Mouse (Mus musculus): ENCODE results near the gene 2210408I21Rik.
A peak's percentile ranks its signal among the peaks of the same experiment; 100 is the strongest.
"Not testable (repeated sequence)": the region's sequence is repeated elsewhere in the genome, so short reads cannot be mapped to it uniquely, and the experiment has no call there.

2210408I21Rik gene

DNA sequence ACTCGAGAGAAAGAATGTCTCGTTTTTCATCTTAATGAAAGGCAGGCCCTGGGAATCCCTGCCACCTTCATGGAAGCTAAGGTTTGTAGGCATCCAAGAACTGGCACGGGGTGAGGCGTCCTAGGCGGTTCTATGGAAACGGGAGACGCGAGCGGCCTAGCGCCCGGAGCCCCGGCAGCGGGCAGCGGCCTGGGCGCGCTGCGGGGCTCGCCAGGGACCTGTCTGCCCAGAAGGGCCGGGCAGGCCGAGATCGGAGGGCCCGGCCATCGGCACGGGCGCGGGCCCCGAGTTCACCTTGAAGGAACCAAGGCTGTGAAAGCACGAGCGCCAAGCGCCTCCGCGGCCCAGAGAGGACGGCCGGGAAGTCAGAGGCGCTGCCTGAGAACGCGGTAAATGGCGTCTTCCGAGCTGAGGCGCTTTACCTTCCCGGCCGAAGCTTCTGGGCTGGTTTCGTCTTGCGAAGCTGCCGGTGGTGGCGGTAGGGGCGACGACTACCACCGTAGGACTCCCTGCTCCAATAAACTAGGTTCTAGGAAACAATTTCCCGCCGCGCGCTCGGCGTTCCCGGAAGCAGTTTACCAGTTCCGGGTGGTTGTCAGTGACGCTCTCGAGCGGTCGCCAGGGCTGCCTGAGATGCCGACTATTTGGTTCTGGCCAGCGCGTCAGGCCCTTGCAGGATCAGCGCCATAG, at the start of gene 2210408I21Rik, which contains the start of gene Slf1:
2210408I21Rik (plus strand) TSS at position 610 of the 690 bp plus-strand sequence.
Slf1 (minus strand) TSS at position 543 of the 690 bp plus-strand sequence.
- peak; percentile 63 for DNase-seq (ENCODE audit: low read depth, low spot score)

DNA sequence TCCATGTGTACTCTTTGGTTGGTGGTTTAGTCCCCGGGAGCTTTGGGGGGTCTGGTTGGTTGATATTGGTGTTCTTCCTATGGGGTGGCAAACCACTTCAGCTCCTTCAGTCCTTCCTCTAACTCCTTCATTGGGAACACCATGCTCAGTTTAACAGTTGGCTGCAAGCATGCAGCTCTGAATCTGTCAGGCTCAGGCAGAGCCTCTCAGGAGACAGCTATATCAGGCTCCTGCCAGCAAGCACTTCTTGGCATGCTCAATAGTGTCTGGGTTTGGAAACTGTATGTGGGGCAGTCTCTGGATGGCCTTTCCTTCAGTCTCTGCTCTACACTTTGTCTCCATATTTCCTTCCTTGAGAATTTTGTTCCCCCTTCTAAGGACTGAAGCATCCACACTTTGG, 42.5 kb upstream of the 2210408I21Rik start:
- not testable (repeated sequence) for DNase-seq (ENCODE audit: low read depth, low spot score)

DNA sequence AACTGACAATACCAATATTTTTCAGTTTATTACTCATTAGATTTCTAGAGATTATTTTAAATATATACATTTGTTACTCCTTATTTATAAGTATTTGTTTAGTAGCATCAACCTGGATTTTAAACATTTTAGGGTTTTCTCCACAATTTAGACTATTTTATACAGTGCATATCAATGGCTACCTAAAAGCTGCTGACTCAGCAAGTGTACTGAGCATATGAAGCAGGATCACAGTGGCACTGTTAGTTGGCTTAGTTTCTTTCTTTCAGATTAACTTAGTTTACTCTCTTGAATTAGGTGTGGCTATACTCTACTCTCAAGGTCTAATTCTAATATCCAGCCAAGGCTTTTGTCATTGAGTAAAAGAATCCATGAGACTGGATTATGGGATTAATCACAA, 27.6 kb upstream of the 2210408I21Rik start:
- no peak for DNase-seq (ENCODE audit: low read depth, low spot score)

DNA sequence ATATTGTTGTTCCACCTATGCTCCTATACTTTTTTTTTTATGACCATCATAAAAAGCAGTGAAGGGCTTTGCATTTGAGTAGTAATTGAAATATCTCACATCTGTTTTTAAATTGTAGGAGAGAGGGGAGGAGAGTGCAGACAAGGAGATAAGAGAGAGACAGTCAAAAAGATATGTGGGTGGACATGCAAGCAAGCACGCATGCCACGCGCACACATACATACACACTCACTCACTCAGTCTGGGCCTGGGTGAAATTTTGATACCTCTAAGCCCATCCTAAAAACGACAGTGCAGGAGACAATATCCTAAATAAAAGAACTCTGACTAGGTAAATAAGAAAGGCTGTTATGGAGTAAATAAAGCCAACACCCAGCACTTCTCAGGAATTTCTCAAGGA, 16.6 kb upstream of the 2210408I21Rik start:
- no peak for DNase-seq (ENCODE audit: low read depth, low spot score)

DNA sequence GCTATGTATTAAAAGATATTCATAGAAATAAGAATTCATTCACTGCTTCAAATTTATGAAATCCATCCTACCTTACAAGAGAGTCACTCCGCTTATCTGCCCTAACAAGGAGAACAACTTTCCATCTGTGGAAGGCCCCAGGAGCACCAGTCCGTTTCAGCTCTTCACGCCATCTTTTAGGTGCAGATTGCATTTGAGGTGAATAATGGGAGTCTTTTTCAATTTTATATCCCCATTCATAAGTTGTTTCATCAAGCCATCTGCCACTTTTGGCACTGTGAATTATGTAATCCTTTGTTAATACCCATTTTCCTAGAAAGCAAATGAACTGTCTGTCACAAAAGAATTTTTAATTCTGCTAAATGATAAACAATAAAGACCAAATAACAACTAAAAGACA, 10.2 kb upstream of the 2210408I21Rik start:
- DNase-seq (ENCODE audit: low read depth, low spot score): no peak

DNA sequence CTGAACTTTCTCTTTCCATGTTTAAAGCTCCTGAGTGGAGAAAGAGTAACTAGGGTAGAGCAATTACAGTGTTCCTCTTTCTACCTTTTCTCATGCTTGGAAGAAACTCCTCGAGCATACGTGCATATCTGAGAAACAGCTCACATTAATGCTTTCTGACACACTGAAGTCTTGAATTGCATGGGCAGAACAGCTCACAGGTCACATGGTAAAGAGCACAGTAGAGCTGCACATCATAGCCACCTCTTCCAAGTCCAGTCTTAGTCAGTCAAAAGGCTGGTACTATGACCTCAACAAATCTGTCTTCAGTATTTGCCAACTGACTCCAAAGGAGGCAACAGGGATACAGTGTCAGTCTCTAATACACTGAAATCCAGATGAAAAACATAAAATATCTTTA, 7.1 kb upstream of the 2210408I21Rik start:
- no peak for DNase-seq (ENCODE audit: low read depth, low spot score)

DNA sequence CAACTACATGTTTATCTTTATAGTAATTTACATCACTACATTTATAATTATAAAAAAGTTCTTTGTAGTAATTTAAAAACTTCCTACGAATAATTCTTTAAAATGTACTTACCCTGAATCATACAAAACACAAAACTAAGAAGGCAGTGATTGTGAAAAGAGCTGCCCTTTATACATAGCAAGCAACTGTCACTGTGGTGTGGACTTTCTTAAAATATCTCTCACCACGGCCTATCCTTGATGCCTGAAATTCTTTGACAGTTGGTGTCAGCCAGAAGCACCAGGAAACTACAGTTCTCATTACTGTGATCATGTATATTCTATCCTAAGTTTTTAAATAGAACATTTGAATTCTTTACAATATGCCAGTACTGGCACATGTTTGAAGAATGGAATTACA, 4.2 kb upstream of the 2210408I21Rik start:
- no peak for DNase-seq (ENCODE audit: low read depth, low spot score)

DNA sequence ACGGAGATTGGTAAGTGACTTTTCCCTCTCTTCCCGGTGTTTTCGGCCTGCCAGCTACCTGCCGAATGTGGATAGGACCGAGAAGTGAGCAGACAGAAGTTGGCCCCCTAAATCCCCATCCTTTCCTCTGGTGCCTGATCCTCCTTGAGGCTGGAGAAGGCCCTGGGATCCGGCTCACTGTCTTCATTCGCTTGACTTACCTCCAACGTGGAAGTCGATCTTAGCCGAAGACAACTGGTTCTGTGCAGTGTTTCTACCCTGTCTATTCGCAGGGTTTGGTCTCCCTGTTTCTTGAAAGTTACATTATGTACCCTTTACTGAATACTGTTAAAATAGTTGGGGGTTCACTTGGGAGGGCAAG, 261 bp downstream of the 2210408I21Rik start:
- DNase-seq (ENCODE audit: low read depth, low spot score): no peak

DNA sequence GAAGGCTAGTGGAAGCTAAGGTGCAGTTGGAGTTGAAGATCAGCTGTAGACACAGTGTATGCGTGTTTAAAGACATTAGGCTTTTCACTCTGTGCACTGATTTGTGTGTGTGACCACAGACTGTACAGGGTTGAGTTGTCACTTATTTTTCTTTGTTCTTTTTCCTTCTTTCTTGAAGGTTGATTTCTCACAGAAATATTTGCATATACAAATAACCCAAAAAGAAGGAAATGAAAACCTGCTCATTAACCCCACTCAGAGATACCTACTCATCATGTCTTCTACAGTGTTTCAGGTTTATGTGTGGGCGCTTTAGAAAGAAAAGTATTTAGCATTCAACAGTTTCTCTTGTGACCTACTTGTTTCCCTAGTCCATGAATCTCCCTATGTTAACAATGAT, 5.5 kb downstream of the 2210408I21Rik start:
- no peak for DNase-seq (ENCODE audit: low read depth, low spot score)

DNA sequence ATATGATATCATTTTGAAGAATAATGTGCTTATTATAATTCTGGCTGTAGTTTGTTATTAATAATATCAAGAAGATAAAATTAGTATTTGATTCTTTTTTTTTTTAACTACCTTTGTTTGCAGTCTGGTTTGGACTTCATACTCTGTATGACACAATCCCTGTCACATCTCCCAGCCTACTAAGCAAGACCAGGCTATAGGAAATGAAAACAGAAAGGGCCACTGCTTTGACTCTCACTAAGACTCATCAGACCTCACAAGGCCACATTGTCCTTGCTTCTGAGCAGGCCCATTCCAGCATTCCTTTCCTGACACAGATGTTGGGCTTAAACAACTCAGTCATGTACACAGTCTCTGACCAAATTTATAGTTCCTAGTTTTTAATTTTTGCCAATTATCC, 42.6 kb downstream of the 2210408I21Rik start:
- DNase-seq (ENCODE audit: low read depth, low spot score): no peak

DNA sequence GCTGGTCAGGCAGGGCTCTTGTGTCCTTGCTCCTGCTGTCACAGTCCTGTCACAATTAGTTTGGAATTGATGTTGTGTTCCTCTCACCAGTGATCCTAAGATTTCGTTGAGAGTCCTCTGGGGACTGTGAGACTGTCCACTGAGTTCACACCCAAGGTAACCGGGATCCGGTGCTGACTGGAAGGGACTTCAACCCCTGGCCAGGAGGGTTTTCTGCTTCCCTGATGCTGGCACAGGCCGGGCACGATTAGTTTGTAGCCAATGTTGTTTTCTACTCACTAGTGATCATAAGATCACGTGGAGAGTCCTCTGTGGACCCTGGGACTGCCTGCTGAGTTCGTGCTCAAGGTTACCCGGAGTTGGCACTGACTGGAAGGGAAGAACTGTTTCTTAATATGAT, 55.3 kb downstream of the 2210408I21Rik start:
- no peak for DNase-seq (ENCODE audit: low read depth, low spot score)

DNA sequence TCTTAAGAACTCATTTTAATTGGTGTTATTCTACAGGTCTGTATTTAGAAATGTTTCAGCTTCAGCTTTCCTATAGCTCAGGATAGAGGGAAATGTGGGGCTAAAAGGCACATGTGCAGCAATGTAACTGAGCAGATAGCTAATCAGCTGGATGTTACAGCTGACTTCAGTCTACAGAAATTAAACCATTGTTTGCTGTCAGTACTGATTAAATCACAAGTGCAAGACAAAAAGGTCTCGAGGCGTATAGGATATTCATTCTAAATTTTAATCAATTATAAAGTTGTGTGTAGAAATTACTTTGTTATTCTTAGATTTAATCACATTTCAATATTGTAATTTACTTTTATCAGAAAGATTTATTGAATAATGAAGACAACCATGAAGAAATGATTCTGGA, 56.9 kb downstream of the 2210408I21Rik start:
- DNase-seq (ENCODE audit: low read depth, low spot score): no peak

DNA sequence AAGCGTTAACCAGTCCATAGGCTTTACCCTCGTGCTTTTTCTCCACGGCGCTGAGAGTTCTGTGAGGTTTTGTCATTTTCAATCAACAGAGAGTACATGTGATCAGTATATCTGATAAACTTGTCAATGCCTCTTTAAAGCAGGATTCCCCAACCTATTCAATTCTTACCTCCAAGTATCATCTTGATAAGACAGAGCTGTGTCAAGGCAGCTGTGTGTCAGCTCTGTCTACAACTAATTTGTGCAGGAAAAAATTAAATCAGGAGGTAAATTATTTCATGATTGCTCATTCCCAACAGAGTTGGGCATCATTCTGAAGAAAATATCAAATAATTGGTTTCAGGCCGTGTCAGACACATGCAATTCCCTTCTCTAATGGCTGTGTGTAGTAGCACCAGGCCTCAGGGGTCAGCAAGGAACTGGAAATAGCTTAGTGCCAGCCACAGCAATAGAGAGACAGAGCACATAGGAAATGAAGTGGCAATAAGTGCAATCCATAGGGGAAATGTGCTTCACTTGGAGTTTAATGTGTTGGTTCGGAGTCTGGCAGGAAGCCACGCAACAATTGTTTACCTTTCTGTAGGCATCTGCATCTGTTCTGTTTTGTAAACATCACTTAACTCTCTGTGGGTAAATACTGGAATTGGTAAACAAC, 73.6 kb downstream of the 2210408I21Rik start:
- DNase-seq (ENCODE audit: low read depth, low spot score): no peak

DNA sequence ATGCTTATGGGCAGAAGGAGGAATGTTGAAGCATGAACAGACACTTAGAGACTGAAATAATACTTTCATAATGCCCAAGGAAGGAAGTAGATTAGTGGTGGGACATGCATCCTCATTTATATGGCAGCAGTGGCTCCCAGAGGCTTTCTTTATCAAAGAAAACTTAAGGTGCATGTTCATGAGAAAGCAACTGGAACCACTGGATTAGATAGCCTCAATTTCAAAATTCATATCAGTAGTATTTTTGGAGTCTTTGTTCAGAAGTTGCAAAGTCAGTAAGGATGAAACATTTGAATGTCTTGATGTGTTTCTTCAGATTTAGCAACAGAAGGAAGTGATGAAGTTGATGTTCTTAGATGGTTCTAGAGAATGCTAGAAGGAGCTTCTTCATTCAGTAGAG, 77.9 kb downstream of the 2210408I21Rik start:
- DNase-seq (ENCODE audit: low read depth, low spot score): no peak

DNA sequence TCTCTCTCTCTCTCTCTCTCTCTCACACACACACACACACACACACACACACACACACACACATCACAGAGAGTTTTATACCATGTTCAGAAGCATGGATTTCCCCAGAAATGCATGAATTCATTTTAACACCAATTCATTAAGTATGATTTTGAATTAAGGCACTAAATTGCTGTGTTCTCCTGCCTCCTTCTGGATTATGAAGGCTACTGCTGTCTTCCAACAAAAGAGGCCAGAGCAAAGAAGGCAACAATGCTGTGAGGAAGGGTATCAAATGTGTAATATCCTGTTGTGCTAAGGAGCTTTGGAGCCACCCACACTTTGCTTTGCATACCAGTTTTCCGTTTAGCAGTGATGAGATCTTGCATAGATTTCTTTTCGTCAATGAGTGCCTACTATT, 80.1 kb downstream of the 2210408I21Rik start:
- DNase-seq (ENCODE audit: low read depth, low spot score): no peak

DNA sequence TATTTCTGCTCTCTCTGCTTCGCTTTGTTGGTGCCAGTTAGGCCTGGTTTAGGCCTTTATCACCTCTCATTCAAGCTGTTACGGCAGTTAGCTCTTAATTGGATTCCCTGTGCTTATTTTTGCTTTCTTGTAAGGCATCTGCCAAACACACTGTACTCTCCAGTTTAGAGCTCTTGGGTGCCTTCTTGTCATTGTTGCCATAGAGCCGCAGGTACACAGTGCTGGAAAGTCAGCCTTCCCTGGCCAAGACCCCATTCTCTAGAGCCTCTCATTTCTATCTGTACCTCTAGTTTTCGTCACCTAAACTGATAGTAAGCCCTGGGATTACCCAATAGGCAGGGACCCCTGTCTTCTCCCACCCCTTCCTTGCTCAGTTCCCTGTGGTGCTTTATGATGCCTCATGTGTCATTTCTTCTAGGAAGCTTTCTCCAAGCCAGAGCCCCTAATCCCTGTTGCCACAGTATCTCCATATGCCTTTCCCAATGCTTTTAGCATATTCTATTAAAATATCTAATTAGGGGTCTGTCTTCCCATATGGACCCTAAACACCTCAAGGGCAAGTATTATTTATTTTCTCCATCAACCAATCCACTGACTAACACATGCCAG, 82.4 kb downstream of the 2210408I21Rik start:
- no peak for DNase-seq (ENCODE audit: low read depth, low spot score)

DNA sequence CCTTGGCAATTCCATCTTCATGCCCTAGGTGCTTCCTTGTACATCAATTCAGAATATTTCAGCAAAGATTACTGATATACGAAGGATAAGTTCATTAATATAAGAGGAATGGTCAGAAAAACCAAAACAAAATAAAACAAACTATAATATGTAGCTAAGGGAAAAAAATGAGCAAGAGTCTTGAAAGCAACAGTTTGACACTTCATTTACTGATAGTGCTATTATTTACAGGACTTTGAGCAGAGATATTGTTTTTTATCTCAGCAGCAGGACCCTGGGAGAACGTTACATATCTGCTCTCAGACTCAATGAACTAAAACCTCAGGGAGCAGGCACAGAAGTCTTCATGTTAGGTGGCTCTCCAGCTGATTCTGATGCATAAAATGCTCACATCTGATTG, 85.7 kb downstream of the 2210408I21Rik start:
- DNase-seq (ENCODE audit: low read depth, low spot score): no peak

DNA sequence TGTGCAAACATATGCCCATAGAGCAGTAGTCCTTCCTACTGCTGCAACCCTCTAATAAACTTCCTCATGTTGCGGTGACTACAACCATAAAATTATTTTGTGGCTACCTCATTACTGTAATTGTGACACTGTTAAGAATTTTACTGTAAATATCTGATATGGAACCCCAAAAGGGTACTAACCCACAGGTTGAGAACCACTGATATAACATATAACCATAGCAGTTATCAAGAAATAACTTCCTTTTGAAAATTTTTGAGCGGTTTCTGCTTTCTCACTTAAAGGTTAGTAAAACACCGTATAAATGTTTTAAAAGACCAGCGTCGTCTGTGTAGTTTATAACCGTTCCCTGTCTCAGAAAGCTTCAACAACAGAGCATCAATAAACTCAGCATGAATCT, 121.2 kb downstream of the 2210408I21Rik start:
- no peak for DNase-seq (ENCODE audit: low read depth, low spot score)

DNA sequence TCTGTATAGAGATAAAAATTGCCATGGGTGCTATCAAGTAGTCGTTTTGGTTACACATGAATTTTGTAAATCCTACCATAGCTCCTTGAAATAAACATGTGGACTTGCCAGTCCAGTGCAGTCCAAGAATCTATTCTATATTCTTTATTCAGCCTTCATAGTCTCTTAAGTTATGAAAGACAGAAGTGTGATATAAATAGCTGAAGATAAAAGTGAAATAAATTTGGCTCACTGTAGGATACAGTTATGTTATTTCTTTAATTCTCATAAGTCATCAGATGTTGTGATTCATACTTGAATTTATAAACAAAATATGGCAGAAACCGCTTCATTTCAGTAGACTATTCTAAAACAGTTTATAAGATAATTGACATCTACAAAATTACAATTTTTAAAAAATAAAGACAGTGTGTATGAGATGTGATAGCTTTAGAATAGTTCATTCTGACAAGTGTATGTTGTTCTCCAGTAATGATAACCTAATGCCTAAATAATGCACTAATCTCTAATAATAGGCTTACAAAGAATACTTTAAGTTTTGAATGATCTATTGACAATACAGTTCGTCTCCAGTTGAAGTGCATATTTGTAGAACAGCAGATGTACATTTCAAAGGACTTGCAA, 127.5 kb downstream of the 2210408I21Rik start:
- no peak for DNase-seq (ENCODE audit: low read depth, low spot score)

DNA sequence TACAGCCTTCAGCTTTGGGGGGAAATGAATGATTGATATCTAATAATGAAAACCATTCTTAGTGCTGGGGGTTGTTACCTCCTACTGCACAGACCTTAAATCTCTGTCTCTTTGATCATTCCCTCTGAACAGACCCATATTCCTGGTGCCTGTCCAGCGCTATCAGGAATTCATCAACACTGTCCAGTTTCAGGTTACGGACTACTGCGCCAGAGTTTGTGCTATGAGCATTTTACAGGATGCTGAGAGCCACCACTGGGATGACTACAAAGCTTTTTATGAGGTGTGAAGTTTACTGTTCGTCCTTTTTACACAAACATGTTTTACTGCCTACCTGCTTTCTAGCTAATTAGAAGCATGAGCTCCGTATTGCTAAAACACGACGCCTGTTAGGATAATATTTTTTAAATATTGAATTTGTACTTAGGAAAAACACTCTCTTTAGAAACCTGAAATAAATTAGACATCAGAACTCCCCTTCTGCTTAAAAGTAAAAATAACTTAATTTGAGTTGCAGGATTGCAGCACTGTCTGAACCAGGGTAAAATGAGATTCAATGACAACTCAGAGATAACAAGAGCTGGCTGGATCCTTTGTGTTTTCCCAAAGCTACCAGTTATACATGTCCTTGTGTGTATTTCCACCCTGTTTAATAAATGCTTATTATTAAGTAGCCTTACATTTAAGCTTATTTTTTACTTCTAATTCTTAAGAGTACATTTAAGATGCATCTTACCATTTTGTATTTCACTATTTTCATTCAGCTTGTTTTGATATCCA, 128.2 kb downstream of the 2210408I21Rik start:
- no peak for DNase-seq (ENCODE audit: low read depth, low spot score)

DNA sequence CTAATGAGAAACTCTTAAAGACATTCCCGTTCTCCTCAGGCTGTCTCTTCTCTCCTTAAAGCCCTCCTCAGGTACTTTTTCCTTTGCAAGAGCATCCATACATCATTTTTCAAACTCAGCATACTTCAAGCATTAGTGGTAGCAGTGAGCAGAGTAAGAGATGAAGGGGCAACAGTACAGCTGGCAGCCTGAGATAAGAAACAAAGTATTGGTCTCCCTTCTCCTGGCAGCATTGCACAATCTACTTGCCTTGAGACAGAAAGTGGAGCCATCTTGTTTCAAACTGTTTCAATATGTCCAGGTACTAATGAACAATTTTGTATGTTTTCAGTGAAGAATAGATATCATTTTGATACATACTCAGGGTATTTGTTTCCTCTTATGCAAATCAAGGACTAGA, 129.1 kb downstream of the 2210408I21Rik start:
- DNase-seq (ENCODE audit: low read depth, low spot score): no peak
